Mouse (Mus musculus) forebrain, embryonic 15.5 days (tissue): ENCODE data around the gene Hsd17b1. TPM values are rescaled to one million over a fixed set of nuclear protein-coding genes. Genes with fewer than 3 reads are reported as not detected.
A peak's percentile ranks its signal among the peaks of the same experiment; 100 is the strongest.

Experiments
- ATAC-seq: fragments of 200-750 bp; cut with Nextera tagmentation; replicated peaks from 2 replicates; pipeline ENCODE4 v1.8.0; 2017; ENCODE audit warnings: mild to moderate bottlenecking, moderate TSS enrichment, moderate library complexity
- H3K27ac ChIP-seq: fragments of 300-500 bp; sonication (generic); replicated peaks from 2 replicates; pipeline ENCODE4 v1.5.1; 2015; ENCODE audit warnings: mild to moderate bottlenecking, inconsistent platforms
- H3K27me3 ChIP-seq: fragments of 300-500 bp; sonication (generic); 2 replicates; pipeline ENCODE4 v1.6.1; 2015; ENCODE audit warnings: inconsistent platforms
- H3K36me3 ChIP-seq: fragments of 300-500 bp; sonication (generic); 2 replicates; pipeline ENCODE4 v1.6.1; 2015; ENCODE audit warnings: mild to moderate bottlenecking, inconsistent platforms
- H3K4me1 ChIP-seq: fragments of 300-500 bp; sonication (generic); 2 replicates; pipeline ENCODE4 v1.6.1; 2015; ENCODE audit warnings: inconsistent platforms
- H3K4me2 ChIP-seq: fragments of 300-500 bp; sonication (generic); replicated peaks from 2 replicates; pipeline ENCODE4 v1.6.1; 2015; ENCODE audit warnings: mild to moderate bottlenecking, inconsistent platforms
- H3K4me3 ChIP-seq: fragments of 300-500 bp; sonication (generic); 2 replicates; pipeline ENCODE4 v1.5.1; 2015; ENCODE audit warnings: mild to moderate bottlenecking, inconsistent platforms
- H3K9ac ChIP-seq: fragments of 300-500 bp; sonication (generic); replicated peaks from 2 replicates; pipeline ENCODE4 v1.6.1; 2015; ENCODE audit warnings: mild to moderate bottlenecking, inconsistent platforms
- H3K9me3 ChIP-seq: fragments of 300-500 bp; sonication (generic); 2 replicates; pipeline ENCODE4 v1.6.1; 2016; ENCODE audit warnings: inconsistent platforms
- WGBS: fragments of 180-500 bp; shearing (Covaris S2); methylation state at CpG from one replicate; pipeline ENCODE4 v1.1.7; 2015; ENCODE audit warnings: mixed read lengths; 5-methylcytosine and 5-hydroxymethylcytosine counted together
- polyA plus RNA-seq: library from polyadenylated mRNA; unstranded; fragments of >200 nt; fragmentation: Nextera tagmentation; extraction: Ambion mirVana; gene quantifications from 2 replicates; pipeline ENCODE4 v1.2.1, GENCODE M21; 2015

The Hsd17b1 gene
- polyA plus RNA-seq, 1 experiment from 2014 or later, result 0.17 TPM

GRCm38 (mm10) chr11:101062165-101062884, 15.9 kb upstream of the Hsd17b1 start:
- Histone ChIP-seq H3K27me3 (no peaks in the 10 kb centered on the region), H3K9me3 (no peaks in the 10 kb centered on the region), H3K4me1 (peaks cover 18% of the 10 kb centered on the region), H3K36me3 (peaks cover 30% of the 10 kb centered on the region), H3K4me2 (no peak overlapping the region), H3K4me3 (no peak overlapping the region), H3K27ac (no peak overlapping the region), H3K9ac (no peak overlapping the region)
- WGBS, result 75% methylated on average over 12 of the region's 12 CpGs
- no peak for ATAC-seq

- H3K4me3 ChIP-seq, result no peak overlapping the region
- no peaks in the 10 kb centered on the region for H3K27me3 ChIP-seq
- H3K27ac ChIP-seq, result peak overlapping the region; percentile 59; the same call in 1 of the 2 replicates
- no peaks in the 10 kb centered on the region for H3K9me3 ChIP-seq
- H3K4me1 ChIP-seq, result peaks cover 20% of the 10 kb centered on the region
- ATAC-seq, result no peak
- WGBS, result 85% methylated on average over 14 of the region's 14 CpGs
- no peak overlapping the region for H3K4me2 ChIP-seq
- H3K36me3 ChIP-seq, result peaks cover 29% of the 10 kb centered on the region
- H3K9ac ChIP-seq, result no peak overlapping the region
Measured at GRCm38 (mm10) chr11:101062971-101063675, 15.1 kb upstream of the Hsd17b1 start.

GRCm38 (mm10) chr11:101063676-101064327, 14.4 kb upstream of the Hsd17b1 start:
- Histone ChIP-seq H3K4me1 (peaks cover 20% of the 10 kb centered on the region), H3K9me3 (no peaks in the 10 kb centered on the region), H3K4me3 (no peak overlapping the region), H3K9ac (peak overlapping the region; percentile 3; the same call in 1 of the 2 replicates), H3K36me3 (peaks cover 23% of the 10 kb centered on the region), H3K27ac (peak overlapping the region; percentile 59), H3K4me2 (no peak overlapping the region), H3K27me3 (no peaks in the 10 kb centered on the region)
- no peak for ATAC-seq
- WGBS, result 64% methylated on average over 12 of the region's 12 CpGs

GRCm38 (mm10) chr11:101064462-101064861, 13.7 kb upstream of the Hsd17b1 start:
- peak overlapping the region; percentile 3; the same call in 1 of the 2 replicates for H3K9ac ChIP-seq
- no peak overlapping the region for H3K4me2 ChIP-seq
- no peak overlapping the region; the same call in 1 of the 2 replicates for H3K27ac ChIP-seq
- H3K27me3 ChIP-seq, result no peaks in the 10 kb centered on the region
- H3K4me1 ChIP-seq, result peaks cover 25% of the 10 kb centered on the region
- 79% methylated on average over 4 of the region's 4 CpGs for WGBS
- H3K4me3 ChIP-seq, result no peak overlapping the region
- H3K9me3 ChIP-seq, result no peaks in the 10 kb centered on the region
- ATAC-seq, result no peak
- peaks cover 18% of the 10 kb centered on the region for H3K36me3 ChIP-seq

- H3K4me3 ChIP-seq, result no peak overlapping the region
- no peak overlapping the region for H3K27ac ChIP-seq
- no peaks in the 10 kb centered on the region for H3K9me3 ChIP-seq
- peaks cover 26% of the 10 kb centered on the region for H3K4me1 ChIP-seq
- no peaks in the 10 kb centered on the region for H3K27me3 ChIP-seq
- WGBS, result 92% methylated on average over 9 of the region's 9 CpGs
- H3K36me3 ChIP-seq, result peaks cover 15% of the 10 kb centered on the region
- H3K4me2 ChIP-seq, result no peak overlapping the region
- no peak for ATAC-seq
- H3K9ac ChIP-seq, result no peak overlapping the region
Measured at GRCm38 (mm10) chr11:101065002-101065401, 13.2 kb upstream of the Hsd17b1 start.

- peak overlapping the region; percentile 50 for H3K4me2 ChIP-seq
- no peak overlapping the region for H3K27ac ChIP-seq
- no peak for ATAC-seq
- H3K9me3 ChIP-seq, result no peaks in the 10 kb centered on the region
- peaks cover 37% of the 10 kb centered on the region for H3K4me1 ChIP-seq
- 20% methylated on average over 18 of the region's 18 CpGs for WGBS
- peaks cover 15% of the 10 kb centered on the region for H3K36me3 ChIP-seq
- H3K4me3 ChIP-seq, result peak overlapping the region; percentile 31
- H3K27me3 ChIP-seq, result no peaks in the 10 kb centered on the region
- peak overlapping the region; percentile 10; the same call in 1 of the 2 replicates for H3K9ac ChIP-seq
Measured at GRCm38 (mm10) chr11:101066549-101067412, 11.4 kb upstream of the Hsd17b1 start.

GRCm38 (mm10) chr11:101069391-101070188, 8.6 kb upstream of the Hsd17b1 start, which contains the start of gene Naglu:
TSS of gene Naglu (plus strand) at chr11:101070012.
- peak within 1 kb of the TSS; percentile 64 for H3K27ac ChIP-seq
- peak within 1 kb of the TSS; percentile 85 for H3K9ac ChIP-seq
- ATAC-seq, result peak; percentile 86
- H3K9me3 ChIP-seq, result no peaks in the 10 kb centered on the region
- H3K4me2 ChIP-seq, result peak within 1 kb of the TSS; percentile 91
- H3K27me3 ChIP-seq, result no peaks in the 10 kb centered on the region
- no peaks in the 10 kb centered on the region for H3K36me3 ChIP-seq
- peak within 1 kb of the TSS; percentile 77 for H3K4me3 ChIP-seq
- H3K4me1 ChIP-seq, result peaks cover 28% of the 10 kb centered on the region
- WGBS, result 5% methylated on average over 35 of the region's 35 CpGs

GRCm38 (mm10) chr11:101070189-101070527, 8.1 kb upstream of the Hsd17b1 start:
- Histone ChIP-seq H3K9me3 (no peaks in the 10 kb centered on the region), H3K4me3 (peak overlapping the region; percentile 77), H3K27ac (peak overlapping the region; percentile 64), H3K4me2 (peak overlapping the region; percentile 91), H3K9ac (peak overlapping the region; percentile 85), H3K4me1 (peaks cover 28% of the 10 kb centered on the region), H3K36me3 (no peaks in the 10 kb centered on the region), H3K27me3 (no peaks in the 10 kb centered on the region)
- under 1% methylated on average over 36 of the region's 36 CpGs for WGBS
- peak; percentile 71 for ATAC-seq

- Histone ChIP-seq H3K27me3 (no peaks in the 10 kb centered on the region), H3K9ac (no peak overlapping the region), H3K36me3 (no peaks in the 10 kb centered on the region), H3K27ac (0 out of 2 replicates have a peak overlapping the region, but pooled peaks have one; percentile 64), H3K4me1 (peaks cover 28% of the 10 kb centered on the region), H3K4me2 (peak overlapping the region; percentile 91), H3K9me3 (no peaks in the 10 kb centered on the region), H3K4me3 (peak overlapping the region; percentile 77)
- WGBS, result 70% methylated on average over 6 of the region's 6 CpGs
- ATAC-seq, result no peak
Measured at GRCm38 (mm10) chr11:101070987-101071386, 7.2 kb upstream of the Hsd17b1 start.

- Histone ChIP-seq H3K36me3 (no peaks in the 10 kb centered on the region), H3K9ac (no peak overlapping the region), H3K4me3 (no peak overlapping the region), H3K27me3 (no peaks in the 10 kb centered on the region), H3K9me3 (no peaks in the 10 kb centered on the region), H3K4me1 (peaks cover 23% of the 10 kb centered on the region), H3K27ac (no peak overlapping the region), H3K4me2 (no peak overlapping the region)
- ATAC-seq, result no peak
- 78% methylated on average over 14 of the region's 14 CpGs for WGBS
Measured at GRCm38 (mm10) chr11:101071810-101072428, 6.3 kb upstream of the Hsd17b1 start.
